Mouse (Mus musculus) T-cell, adult 2 months (primary cell): ENCODE measurements around the gene Fsd1.

Experiments used
- DNase-seq: peaks from one replicate; pipeline ENCODE4 v3.0.0; 2022; ENCODE audit warnings: low spot score

Gene Fsd1

GRCm38 (mm10) chr17:56009962-56010240 is 23.6 kb downstream of the Fsd1 start:
- no peak for DNase-seq

GRCm38 (mm10) chr17:56010255-56010654 is 23.9 kb downstream of the Fsd1 start:
- DNase-seq, result no peak

GRCm38 (mm10) chr17:56010681-56011080 is 24.4 kb downstream of the Fsd1 start:
- peak; percentile 71 for DNase-seq

GRCm38 (mm10) chr17:56011441-56011840 is 25.1 kb downstream of the Fsd1 start:
- no peak for DNase-seq

GRCm38 (mm10) chr17:56015293-56015692 is 29.0 kb downstream of the Fsd1 start:
- DNase-seq, result no peak

GRCm38 (mm10) chr17:56016382-56016781 is 30.1 kb downstream of the Fsd1 start:
- DNase-seq, result no peak

- DNase-seq, result no peak
Observed at GRCm38 (mm10) chr17:56016793-56017785, 30.8 kb downstream of the Fsd1 start.

- DNase-seq, result no peak
Observed at GRCm38 (mm10) chr17:56017848-56018247, 31.5 kb downstream of the Fsd1 start.

GRCm38 (mm10) chr17:56018347-56019131 is 32.2 kb downstream of the Fsd1 start:
- DNase-seq, result peak; percentile 69

- no peak for DNase-seq
Observed at GRCm38 (mm10) chr17:56020400-56021084, 34.2 kb downstream of the Fsd1 start.

GRCm38 (mm10) chr17:56021161-56021910 is 35.0 kb downstream of the Fsd1 start:
- DNase-seq, result peak; percentile 78

GRCm38 (mm10) chr17:56022131-56022988 is 36.1 kb downstream of the Fsd1 start:
- peak; percentile 46 for DNase-seq

GRCm38 (mm10) chr17:56022989-56023290 is 36.6 kb downstream of the Fsd1 start:
- no peak for DNase-seq

GRCm38 (mm10) chr17:56023386-56023785 is 37.1 kb downstream of the Fsd1 start:
- DNase-seq, result peak; percentile 37

GRCm38 (mm10) chr17:56024476-56024875 is 38.2 kb downstream of the Fsd1 start:
- no peak for DNase-seq

GRCm38 (mm10) chr17:56024931-56025330 is 38.6 kb downstream of the Fsd1 start:
- no peak for DNase-seq

- DNase-seq, result no peak
Observed at GRCm38 (mm10) chr17:56026303-56026702, 40.0 kb downstream of the Fsd1 start.

GRCm38 (mm10) chr17:56026881-56027280 is 40.6 kb downstream of the Fsd1 start:
- no peak for DNase-seq

GRCm38 (mm10) chr17:56027801-56028441 is 41.6 kb downstream of the Fsd1 start:
- no peak for DNase-seq

- DNase-seq, result no peak
Observed at GRCm38 (mm10) chr17:56030238-56030870, 44.0 kb downstream of the Fsd1 start.
